Mouse (Mus musculus) thymus, adult 2 months (tissue): Measurements from ENCODE around the gene Ttc7.
A peak's percentile ranks its signal among the peaks of the same experiment; 100 is the strongest.

Experiments used
- CTCF ChIP-seq: fragments of 200-500 bp; IDR thresholded peaks from 2 replicates; pipeline ENCODE4 v1.5.1; 2012; ENCODE audit warnings: mild to moderate bottlenecking, control low read depth, low read length, moderate library complexity, borderline replicate concordance; ENCODE audit not compliant: control insufficient read depth, poor library complexity, insufficient read depth; ENCODE audit errors: extremely low read depth
- POLR2A ChIP-seq: fragments of 200-500 bp; IDR thresholded peaks from 2 replicates; pipeline ENCODE4 v1.6.1; 2012; ENCODE audit warnings: mild to moderate bottlenecking, low read length, control low read depth, moderate library complexity; ENCODE audit not compliant: control insufficient read depth, poor library complexity, insufficient read depth; ENCODE audit errors: extremely low read depth

- TF ChIP-seq POLR2A (no peak; the same call in 1 of the 2 replicates), CTCF (peak; percentile 69; the same call in 1 of the 2 replicates)
Measured at GRCm38 (mm10) chr17:87265792-87266186, 16.9 kb upstream of the Ttc7 start, which contains the start of gene Mcfd2.
